9 mouse cellular contexts compared by ENCODE assay signal in genomic region chr11:34447891-34448290, GRCm38 (mm10).
DNase-seq lines count a peak whose midpoint lies in the region; ATAC-seq lines count a peak whose summit lies in the region.
"Had no signal": no experiment of that assay in that cellular context is flagged by ENCODE, and none has a peak within 500 bp of the region (broad histone marks: within the 10 kb centered on the region; RNA-seq: fewer than 3 reads in every experiment).

No protein-coding gene starts in this region.

- ATAC-seq in forebrain, embryonic 11.5 days (replicated peaks; ENCODE audit: low FRiP score): no peak
- ATAC-seq in forebrain, embryonic 12.5 days (ENCODE audit: low FRiP score): no peak
- ATAC-seq in liver, embryonic 12.5 days: no peak

- no peaks in the 10 kb centered on the region for H3K27me3 ChIP-seq in forebrain, embryonic 11.5 days (ENCODE audit: control insufficient read depth, insufficient read depth, low read length)
- no peaks in the 10 kb centered on the region for H3K27me3 ChIP-seq in forebrain, embryonic 12.5 days
- no peaks in the 10 kb centered on the region for H3K27me3 ChIP-seq in splenic B cell, adult 2 months (ENCODE audit: control insufficient read depth, insufficient read depth, low read length, poor library complexity, severe bottlenecking)
- no peaks in the 10 kb centered on the region for H3K27me3 ChIP-seq in liver, embryonic 12.5 days (replicated peaks)
- H3K27me3 ChIP-seq: heart, embryonic 13.5 days had no signal

- no peak overlapping the region for H3K4me3 ChIP-seq in forebrain, embryonic 11.5 days (ENCODE audit: low read depth, low read length)
- H3K4me3 ChIP-seq in forebrain, embryonic 12.5 days (replicated peaks): no peak overlapping the region
- H3K4me3 ChIP-seq in liver, embryonic 12.5 days: no peak overlapping the region
- H3K4me3 ChIP-seq: heart, embryonic 13.5 days had no signal

- H3K4me1 ChIP-seq in forebrain, embryonic 11.5 days (replicated peaks; ENCODE audit: control insufficient read depth, insufficient read depth, low read length): no peaks in the 10 kb centered on the region
- 0 out of 2 replicates have a peak, but pooled peaks cover 3% of the 10 kb centered on the region for H3K4me1 ChIP-seq in forebrain, embryonic 12.5 days
- no peaks in the 10 kb centered on the region for H3K4me1 ChIP-seq in liver, embryonic 12.5 days
- H3K4me1 ChIP-seq: heart, embryonic 13.5 days had no signal

- WGBS in forebrain, embryonic 11.5 days: 44% methylated on average over 4 of the region's 4 CpGs
- WGBS in forebrain, embryonic 12.5 days: 40% methylated on average over 4 of the region's 4 CpGs
- WGBS in liver, embryonic 12.5 days (ENCODE audit: insufficient replicate concordance): 38% methylated on average over 4 of the region's 4 CpGs

- no peak overlapping the region for H3K4me2 ChIP-seq in forebrain, embryonic 11.5 days (ENCODE audit: low read depth, low read length, severe bottlenecking)
- no peak overlapping the region for H3K4me2 ChIP-seq in forebrain, embryonic 12.5 days
- no peak overlapping the region for H3K4me2 ChIP-seq in liver, embryonic 12.5 days
- H3K4me2 ChIP-seq: heart, embryonic 13.5 days had no signal

- no peak overlapping the region for H3K27ac ChIP-seq in forebrain, embryonic 11.5 days (ENCODE audit: low read depth, low read length)
- H3K27ac ChIP-seq in forebrain, embryonic 12.5 days: no peak overlapping the region
- no peak overlapping the region for H3K27ac ChIP-seq in liver, embryonic 12.5 days
- H3K27ac ChIP-seq: heart, embryonic 13.5 days had no signal

- H3K36me3 ChIP-seq in forebrain, embryonic 11.5 days (ENCODE audit: control insufficient read depth, insufficient read depth, low read length): no peaks in the 10 kb centered on the region
- H3K36me3 ChIP-seq in forebrain, embryonic 12.5 days (replicated peaks): no peaks in the 10 kb centered on the region
- H3K36me3 ChIP-seq in splenic B cell, adult 2 months (ENCODE audit: control insufficient read depth, insufficient read depth, low read length, poor library complexity, severe bottlenecking): peaks cover 5% of the 10 kb centered on the region
- H3K36me3 ChIP-seq in liver, embryonic 12.5 days: no peaks in the 10 kb centered on the region
- H3K36me3 ChIP-seq: heart, embryonic 13.5 days had no signal

- DNase-seq in forebrain, embryonic 11.5 days (ENCODE audit: low spot score): peak; percentile 53
- peak; percentile 40 for DNase-seq in lung, postnatal 10 days
- no peak for DNase-seq in lung, postnatal 25 days (ENCODE audit: low spot score)
- peak; percentile 75 for DNase-seq in embryo, embryonic 11 days
- peak; percentile 45 for DNase-seq in splenic B cell, adult 2 months (ENCODE audit: low read depth, low spot score)
- DNase-seq in cerebellum, adult 18-20 months: no peak

- no peaks in the 10 kb centered on the region for H3K9me3 ChIP-seq in forebrain, embryonic 11.5 days (ENCODE audit: control insufficient read depth, low read length)
- no peaks in the 10 kb centered on the region for H3K9me3 ChIP-seq in forebrain, embryonic 12.5 days
- H3K9me3 ChIP-seq in liver, embryonic 12.5 days (replicated peaks): no peaks in the 10 kb centered on the region
- H3K9me3 ChIP-seq: heart, embryonic 13.5 days had no signal

- H3K9ac ChIP-seq in forebrain, embryonic 11.5 days (ENCODE audit: low read length): no peak overlapping the region
- no peak overlapping the region for H3K9ac ChIP-seq in forebrain, embryonic 12.5 days
- H3K9ac ChIP-seq in liver, embryonic 12.5 days: no peak overlapping the region
- H3K9ac ChIP-seq: heart, embryonic 13.5 days had no signal

Comparison
In these comparisons a context has a peak if more than half of its experiments do, and no peak if none do; other contexts are left out.
1. DNase-seq: peak in forebrain, embryonic 11.5 days (single experiment), lung, postnatal 10 days (single experiment), embryo, embryonic 11 days (single experiment) and splenic B cell, adult 2 months (single experiment); none in lung, postnatal 25 days (single experiment) and cerebellum, adult 18-20 months (0 of 2).